Mouse (Mus musculus) adrenal gland, postnatal 10 days (tissue): ENCODE data around the gene Dnajb4. TPM values are rescaled to one million over a fixed set of nuclear protein-coding genes. Genes with fewer than 3 reads are reported as not detected.

Experiments
- DNase-seq: peaks from one replicate; pipeline ENCODE4 v3.0.0; 2021; ENCODE audit warnings: mixed read lengths
- total RNA-seq, 2 experiments: library from RNA; stranded (reverse); gene quantifications; 2 replicates each; pipeline ENCODE4 v1.2.3; 2021

Dnajb4 gene
- total RNA-seq, 2 experiments from 2014 or later = 41.2 to 41.6 TPM

DNA sequence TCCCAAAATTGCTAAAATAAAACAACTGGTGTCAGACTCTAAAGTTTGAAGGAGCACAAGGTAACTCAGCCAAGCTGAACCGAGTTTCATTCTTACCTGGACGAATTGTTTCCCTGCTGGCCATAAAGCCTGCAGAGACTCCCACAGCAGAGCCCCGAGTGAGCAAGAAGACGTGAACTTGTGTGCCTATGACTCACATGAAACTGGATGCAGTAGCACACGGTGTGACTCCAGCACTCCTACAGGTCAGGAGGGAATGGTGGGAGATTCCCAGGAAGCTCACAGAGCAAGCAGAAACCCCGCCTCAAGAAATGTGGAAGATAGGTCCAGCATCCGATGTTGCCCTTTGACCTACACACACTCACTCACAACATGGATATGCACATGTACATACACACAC, 38.2 kb downstream of the Dnajb4 start:
- no peak for DNase-seq

DNA sequence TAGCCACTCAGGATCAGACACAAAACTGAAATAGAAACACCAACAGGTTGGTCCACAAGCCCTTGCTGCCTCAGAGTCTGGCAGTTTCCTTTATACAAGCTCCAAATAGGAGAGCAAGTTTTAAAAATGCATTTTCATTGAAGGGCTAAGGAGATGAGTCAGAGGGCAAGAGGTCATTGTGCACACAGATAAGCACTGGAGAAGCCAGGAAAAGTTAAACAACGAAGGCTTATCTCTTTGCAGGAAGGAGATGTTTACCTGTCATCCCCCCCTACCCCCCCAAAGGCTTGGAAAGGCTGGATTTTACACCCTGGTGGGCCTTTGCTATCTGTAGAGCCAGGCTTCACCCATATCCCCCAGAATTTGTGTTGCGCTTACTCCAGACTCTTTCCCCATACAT, 38.9 kb downstream of the Dnajb4 start:
- DNase-seq = no peak

GRCm38 (mm10) chr3:152170407-152170806, 39.7 kb downstream of the Dnajb4 start:
- DNase-seq = no peak

- no peak for DNase-seq
Measured at GRCm38 (mm10) chr3:152168007-152168406, 42.1 kb downstream of the Dnajb4 start.

DNA sequence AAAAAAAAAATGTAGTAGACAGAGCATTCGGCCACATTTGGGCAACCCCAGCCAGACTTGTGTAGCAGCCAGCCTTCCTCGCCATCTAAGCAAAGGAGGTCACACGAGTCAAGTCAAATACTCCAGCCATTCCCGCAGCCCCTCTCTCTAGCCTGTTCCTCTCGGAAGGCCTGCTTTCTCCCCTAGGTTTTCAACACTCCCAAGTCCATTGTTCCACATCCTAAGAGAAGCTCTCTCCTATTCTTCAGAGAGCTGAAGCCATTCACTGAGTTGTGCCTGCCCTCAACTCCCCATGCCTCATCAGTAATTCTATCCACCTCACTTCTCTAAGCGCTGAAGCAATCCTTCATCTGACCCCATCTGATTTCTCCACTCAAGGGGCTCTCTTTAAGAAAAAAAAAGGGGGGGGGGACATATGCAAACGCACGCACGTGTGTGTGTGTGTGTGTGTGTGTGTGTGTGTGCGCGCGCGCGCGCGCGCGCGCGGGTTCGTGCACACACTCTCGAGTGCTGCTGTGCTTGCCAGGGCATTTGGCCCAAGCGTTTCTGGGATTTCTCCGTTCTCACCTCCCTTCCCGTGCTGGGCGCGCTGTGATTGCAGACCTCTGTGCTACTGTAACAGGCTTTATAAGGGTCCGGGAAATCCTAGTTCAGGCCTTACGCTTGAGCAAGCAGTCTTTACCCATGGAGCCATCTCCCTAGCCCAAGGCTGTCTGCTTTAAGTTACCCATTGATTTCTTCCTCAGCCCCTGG, 43.2 kb downstream of the Dnajb4 start:
- DNase-seq = no peak

DNA sequence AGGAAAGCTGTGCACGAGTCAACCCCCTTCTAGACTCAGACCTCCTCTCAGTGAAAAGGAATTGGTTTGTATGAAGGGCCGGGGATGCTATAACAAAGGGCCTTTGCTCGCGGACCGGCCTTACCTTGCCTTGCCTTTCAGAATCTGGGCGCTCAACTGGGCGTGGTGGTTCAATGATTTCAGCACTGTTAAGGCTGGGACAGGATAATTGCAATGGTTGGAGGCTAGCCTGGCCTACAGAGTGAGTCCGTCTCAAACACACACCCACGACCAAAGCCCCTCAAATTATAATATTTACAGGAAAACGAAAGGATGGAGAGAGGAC, 44.0 kb downstream of the Dnajb4 start, which contains the start of gene Gipc2:
Gipc2 (minus strand) TSS at position 132 of the 325 bp plus-strand sequence.
- DNase-seq = no peak

GRCm38 (mm10) chr3:152165351-152166098, 44.6 kb downstream of the Dnajb4 start:
- peak; percentile 59 for DNase-seq

GRCm38 (mm10) chr3:152165014-152165350, 45.1 kb downstream of the Dnajb4 start:
- DNase-seq = no peak

GRCm38 (mm10) chr3:152163320-152163719, 46.8 kb downstream of the Dnajb4 start:
- DNase-seq = no peak

DNA sequence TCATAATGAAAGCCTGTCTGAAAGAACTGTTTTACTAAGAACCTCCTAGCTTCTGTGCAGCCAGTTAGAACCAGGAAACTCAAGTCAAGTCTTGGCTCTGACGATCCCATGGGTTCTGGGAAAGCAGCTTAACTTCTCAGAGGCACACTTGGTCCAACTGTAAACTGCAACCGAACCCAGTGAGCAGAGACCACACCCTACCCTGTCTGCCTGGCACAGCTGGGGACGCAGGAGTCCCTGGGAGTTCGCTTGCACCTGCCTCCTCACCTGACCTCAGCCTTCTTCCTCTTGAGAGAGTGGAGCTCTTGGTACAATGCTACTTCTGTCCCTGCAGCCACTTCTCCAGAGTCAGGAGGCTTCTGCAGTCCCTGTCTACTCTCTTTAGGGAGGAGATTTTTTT, 49.5 kb downstream of the Dnajb4 start:
- no peak for DNase-seq

GRCm38 (mm10) chr3:152159321-152159720, 50.8 kb downstream of the Dnajb4 start:
- DNase-seq = no peak

DNA sequence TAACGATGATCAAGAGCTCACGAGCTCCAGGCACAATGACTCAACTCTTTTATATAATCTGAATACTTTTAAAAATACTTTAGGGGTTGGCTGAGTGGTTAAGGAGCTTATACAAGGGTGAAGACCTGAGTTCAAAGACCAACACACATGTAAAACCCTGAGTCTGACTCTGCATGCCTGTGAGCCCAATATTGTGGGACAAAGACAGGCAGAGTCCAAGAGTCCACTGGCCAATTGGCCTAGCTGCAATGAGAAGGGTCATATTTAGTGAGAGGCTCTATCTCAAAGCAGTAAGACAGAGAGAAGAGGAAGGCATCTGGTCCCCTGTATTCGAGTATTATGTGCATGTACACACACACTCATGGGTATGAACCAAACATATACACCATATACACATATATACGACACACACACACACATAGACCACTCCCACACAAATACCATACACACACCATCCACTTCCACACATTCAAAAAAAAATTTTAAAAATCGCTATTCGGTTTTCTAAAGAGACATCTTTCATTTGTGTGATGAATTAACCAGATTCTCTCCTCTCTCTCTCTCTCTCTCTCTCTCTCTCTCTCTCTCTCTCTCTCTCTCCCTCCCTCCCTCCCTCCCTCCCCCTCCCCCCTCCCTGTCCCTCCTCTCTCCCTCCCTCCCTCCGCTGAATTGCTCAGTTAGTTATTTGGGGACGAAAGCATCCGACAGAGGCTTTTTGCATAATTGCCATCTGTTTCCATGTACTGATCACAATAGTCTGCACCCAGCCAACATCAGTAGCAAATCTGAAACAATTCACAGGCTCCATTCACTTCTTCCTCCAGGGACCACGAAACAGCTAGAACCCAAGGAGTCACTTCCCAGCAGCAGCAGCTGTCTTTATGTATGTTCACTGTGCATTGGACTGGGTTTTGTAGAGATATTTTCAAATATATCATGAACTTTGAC, 51.5 kb downstream of the Dnajb4 start:
- DNase-seq = no peak

DNA sequence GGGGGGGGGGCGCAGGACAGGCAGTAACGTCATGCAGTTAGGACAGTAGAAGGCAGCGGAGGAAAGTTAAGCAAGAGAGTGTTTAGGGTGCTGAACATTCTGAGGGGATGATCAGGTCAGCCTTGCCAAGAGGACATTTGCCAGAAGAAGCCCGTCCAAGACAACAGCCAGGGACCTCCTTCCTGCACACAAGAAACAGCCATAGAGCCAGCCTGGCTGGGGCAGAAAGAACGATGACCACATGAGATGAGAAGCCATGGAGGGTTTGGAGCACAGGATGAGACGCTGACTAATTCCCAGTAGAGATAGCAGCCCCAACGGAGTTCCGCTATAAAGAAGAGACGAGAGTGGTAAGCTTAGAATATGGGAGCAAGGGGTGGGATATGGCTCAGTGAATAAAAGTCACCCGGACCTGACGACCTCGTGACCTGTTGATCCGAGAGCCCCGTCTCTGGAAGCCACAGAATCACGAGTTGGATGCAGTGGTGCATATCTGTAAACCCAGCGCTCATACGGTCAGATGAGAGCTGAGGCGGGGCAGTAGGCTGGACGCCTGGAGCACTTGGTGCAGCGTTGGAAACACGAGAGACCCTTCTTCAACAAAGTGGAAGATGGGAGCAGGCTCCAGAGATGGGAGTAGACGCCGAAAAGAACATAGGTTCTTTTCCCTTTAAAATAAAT, 53.1 kb downstream of the Dnajb4 start:
- no peak for DNase-seq

DNA sequence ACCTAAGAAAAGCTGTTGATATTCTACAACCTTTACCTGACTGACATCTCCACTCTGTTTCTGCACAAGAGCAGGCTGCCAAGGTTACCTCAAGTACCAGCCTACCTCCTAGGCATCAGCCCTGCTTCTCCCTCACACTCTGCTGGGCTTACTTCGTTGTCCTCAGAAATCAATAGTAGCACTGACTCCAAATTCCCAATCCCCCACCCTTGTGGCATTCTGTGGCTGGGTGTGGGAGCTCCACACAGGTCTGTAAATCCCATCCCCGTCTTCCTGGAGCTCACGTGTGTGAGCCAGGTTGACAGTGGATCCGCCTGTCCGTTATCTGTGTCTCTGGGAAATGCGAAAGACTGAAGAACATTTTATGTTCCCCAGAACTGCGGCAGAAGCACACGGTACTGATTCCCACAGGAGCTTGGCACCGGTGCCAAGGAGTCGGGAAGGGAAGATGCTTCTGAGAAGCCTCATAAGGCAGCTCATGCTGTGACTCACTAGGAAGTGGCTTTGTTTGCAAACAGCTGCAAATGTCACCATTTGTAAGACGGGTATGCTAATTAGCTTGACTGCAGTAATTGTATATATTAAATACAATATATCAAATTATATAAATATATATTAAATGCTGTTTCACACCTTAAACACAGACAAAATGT, 54.7 kb downstream of the Dnajb4 start:
- DNase-seq = no peak

- DNase-seq = no peak
Measured at GRCm38 (mm10) chr3:152154095-152154494, 56.0 kb downstream of the Dnajb4 start.

DNA sequence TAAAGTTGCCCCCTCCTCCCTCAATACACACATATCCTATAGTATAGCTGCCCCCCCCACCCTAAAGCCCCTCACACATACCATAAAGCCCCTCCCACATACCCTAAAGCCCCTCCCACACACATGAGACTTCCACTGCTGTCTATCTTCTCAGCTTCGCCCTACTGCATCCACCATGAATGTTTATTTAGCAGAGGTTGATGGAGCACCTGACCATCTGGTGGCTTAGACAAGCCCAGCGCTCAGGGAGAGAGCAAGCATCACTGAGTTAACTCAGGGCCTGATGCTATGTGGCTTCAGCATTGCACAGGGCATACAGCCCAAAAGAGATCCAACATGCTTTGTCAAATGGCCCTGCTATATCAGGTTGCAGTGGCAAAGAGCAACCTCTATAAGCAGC, 57.0 kb downstream of the Dnajb4 start:
- DNase-seq = no peak

- DNase-seq = no peak
Measured at GRCm38 (mm10) chr3:152152483-152152804, 57.7 kb downstream of the Dnajb4 start.

- DNase-seq = no peak
Measured at GRCm38 (mm10) chr3:152151725-152152482, 58.2 kb downstream of the Dnajb4 start.

DNA sequence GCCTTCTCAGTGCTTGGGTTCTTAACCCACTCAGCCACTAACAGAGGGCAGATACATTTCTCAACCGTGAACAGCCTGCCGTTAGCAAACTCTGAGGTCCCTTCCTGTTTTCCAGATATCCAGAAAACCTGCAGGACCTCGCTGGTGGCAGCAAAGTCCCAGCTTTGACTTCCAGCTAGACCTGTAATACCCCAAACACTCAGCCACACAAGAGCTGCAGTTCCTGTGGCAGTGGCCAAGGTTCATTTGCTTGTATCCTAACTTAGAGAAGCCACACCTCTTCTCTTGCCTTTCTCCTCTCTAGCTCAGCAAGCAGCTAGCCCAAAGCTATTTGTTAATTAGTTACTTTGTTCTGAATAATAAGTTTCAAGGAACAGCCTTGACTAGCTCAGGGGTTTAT, 60.2 kb downstream of the Dnajb4 start:
- no peak for DNase-seq

GRCm38 (mm10) chr3:152149449-152149848, 60.7 kb downstream of the Dnajb4 start:
- no peak for DNase-seq
